Mouse (Mus musculus): Measurements from ENCODE around the gene Dusp9.

DNA sequence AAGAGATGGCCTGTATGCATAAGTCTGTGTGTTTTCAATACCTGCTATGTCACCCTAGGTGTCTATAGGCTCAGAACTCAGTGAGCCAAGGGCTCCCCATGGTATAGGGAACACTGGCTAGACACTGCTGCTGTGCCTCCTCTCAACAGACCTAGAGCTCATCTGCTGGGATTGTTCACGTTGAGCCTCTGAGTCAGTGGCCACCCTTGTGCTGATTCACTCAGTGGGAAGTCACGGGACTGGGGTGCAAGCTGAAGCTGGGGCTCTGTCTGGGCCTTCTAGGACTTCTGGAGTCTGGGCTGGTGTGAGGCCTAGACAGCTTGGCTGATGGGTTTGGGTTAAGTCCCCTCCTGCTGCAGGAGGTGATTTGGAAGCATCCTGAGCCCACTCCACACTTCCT, 36.0 kb downstream of the Dusp9 start:
- no peak for TF ChIP-seq CTCF (IDR thresholded peaks at IDR 0.05; ENCODE audit: insufficient read depth, low read length)
- TF ChIP-seq POLR2A (IDR thresholded peaks at IDR 0.05; ENCODE audit: borderline replicate concordance, extremely low read depth, low read depth, low read length), result no peak

All from lung, adult 2 months (tissue).